Mouse (Mus musculus): ENCODE data around the gene Ehbp1l1.

DNA sequence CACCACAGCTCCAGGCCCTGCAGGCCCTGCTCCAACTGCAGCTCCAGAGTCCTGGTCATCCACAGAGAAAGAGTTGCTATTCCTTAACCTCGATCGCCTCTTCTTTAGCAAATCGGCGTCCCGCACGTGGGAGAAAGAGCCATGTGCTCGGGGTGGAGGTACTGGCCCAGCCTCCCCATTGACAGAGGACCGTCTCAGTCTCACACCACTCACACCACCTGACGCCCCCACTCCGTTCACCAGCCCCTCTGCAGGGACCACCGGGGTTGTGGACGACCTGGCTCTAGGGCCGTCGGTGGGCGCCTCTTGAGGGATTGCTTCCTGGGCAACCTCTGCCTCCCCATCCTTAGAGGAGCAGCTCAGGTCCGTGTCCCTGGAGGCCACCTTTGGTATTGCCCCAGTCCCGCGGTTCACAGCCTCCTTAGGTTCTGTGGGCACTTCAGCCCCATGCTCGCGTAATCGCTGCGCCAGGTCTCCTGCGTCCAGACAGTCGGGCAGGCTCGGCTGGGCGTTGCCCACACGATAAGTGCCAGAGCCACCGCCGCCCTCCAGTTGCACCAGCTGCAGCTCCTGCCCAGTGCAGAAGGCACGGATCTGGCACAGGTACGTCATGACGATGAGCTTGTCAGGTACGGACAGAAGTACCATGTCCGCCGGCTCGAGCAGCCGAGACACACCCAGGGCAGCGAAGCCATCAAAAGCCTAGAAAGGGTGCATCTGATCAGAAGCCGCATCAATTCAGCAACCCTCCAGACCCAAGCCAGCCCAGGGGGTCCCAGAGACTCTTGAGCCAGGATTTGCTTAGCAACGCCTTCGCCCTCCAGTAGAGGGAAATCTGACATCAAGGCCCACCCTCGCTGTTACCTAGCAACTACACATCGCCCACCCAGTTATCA is 10.1 kb downstream of the Ehbp1l1 start:
- TF ChIP-seq POLR2A (IDR thresholded peaks at IDR 0.05; ENCODE audit: control insufficient read depth, extremely low read depth, insufficient read depth, low read length, poor library complexity) (no peak), CTCF (IDR thresholded peaks at IDR 0.05; ENCODE audit: borderline replicate concordance, control insufficient read depth, extremely low read depth, insufficient read depth, low read length, poor library complexity) (no peak)
